Mouse (Mus musculus) heart, embryonic 16.5 days (tissue): ENCODE data around the gene Gak. TPM values are rescaled to one million over a fixed set of nuclear protein-coding genes. Genes with fewer than 3 reads are reported as not detected.

Experiments used
- ATAC-seq: fragments of 200-750 bp; cut with Nextera tagmentation; replicated peaks from 2 replicates; pipeline ENCODE4 v1.8.0; 2017; ENCODE audit warnings: moderate number of reproducible peaks; ENCODE audit not compliant: insufficient read depth, low FRiP score; ENCODE audit errors: extremely low read depth
- H3K27ac ChIP-seq: fragments of 300-500 bp; sonication (generic); 2 replicates; pipeline ENCODE4 v1.5.1; 2014; ENCODE audit warnings: mild to moderate bottlenecking, low read length, control low read depth, moderate library complexity
- H3K27me3 ChIP-seq: fragments of 300-500 bp; sonication (generic); 2 replicates; pipeline ENCODE4 v1.6.1; 2014; ENCODE audit warnings: low read length, mixed read lengths; ENCODE audit not compliant: control insufficient read depth, insufficient read depth
- H3K36me3 ChIP-seq: fragments of 300-500 bp; sonication (generic); 2 replicates; pipeline ENCODE4 v1.6.1; 2014; ENCODE audit not compliant: control insufficient read depth, insufficient read depth
- H3K4me1 ChIP-seq: fragments of 300-500 bp; sonication (generic); 2 replicates; pipeline ENCODE4 v1.6.1; 2014; ENCODE audit warnings: low read length, mixed read lengths; ENCODE audit not compliant: control insufficient read depth, insufficient read depth
- H3K4me2 ChIP-seq: fragments of 300-500 bp; sonication (generic); 2 replicates; pipeline ENCODE4 v1.6.1; 2014; ENCODE audit warnings: low read depth, mild to moderate bottlenecking, control low read depth, low read length
- H3K4me3 ChIP-seq: fragments of 300-500 bp; sonication (generic); 2 replicates; pipeline ENCODE4 v1.5.1; 2014; ENCODE audit warnings: mild to moderate bottlenecking, control low read depth, low read length
- H3K9ac ChIP-seq: fragments of 300-500 bp; sonication (generic); 2 replicates; pipeline ENCODE4 v1.6.1; 2014; ENCODE audit warnings: low read length, control low read depth
- H3K9me3 ChIP-seq: fragments of 300-500 bp; sonication (generic); replicated peaks from 2 replicates; pipeline ENCODE4 v1.6.1; 2016; ENCODE audit warnings: low read length; ENCODE audit not compliant: control insufficient read depth
- WGBS: fragments of 180-500 bp; shearing (Covaris S2); extraction: QIAGEN DNeasy Blood & Tissue Kit; methylation state at CpG from one replicate; pipeline ENCODE4 v1.1.7; 2014; 5-methylcytosine and 5-hydroxymethylcytosine counted together
- polyA plus RNA-seq: library from polyadenylated mRNA; unstranded; fragments of >200 nt; fragmentation: Nextera tagmentation; extraction: Ambion mirVana; gene quantifications from 2 replicates; pipeline ENCODE4 v1.2.1, GENCODE M21; 2015

The Gak gene
- polyA plus RNA-seq, 1 experiment from 2014 or later = 32.3 TPM

DNA sequence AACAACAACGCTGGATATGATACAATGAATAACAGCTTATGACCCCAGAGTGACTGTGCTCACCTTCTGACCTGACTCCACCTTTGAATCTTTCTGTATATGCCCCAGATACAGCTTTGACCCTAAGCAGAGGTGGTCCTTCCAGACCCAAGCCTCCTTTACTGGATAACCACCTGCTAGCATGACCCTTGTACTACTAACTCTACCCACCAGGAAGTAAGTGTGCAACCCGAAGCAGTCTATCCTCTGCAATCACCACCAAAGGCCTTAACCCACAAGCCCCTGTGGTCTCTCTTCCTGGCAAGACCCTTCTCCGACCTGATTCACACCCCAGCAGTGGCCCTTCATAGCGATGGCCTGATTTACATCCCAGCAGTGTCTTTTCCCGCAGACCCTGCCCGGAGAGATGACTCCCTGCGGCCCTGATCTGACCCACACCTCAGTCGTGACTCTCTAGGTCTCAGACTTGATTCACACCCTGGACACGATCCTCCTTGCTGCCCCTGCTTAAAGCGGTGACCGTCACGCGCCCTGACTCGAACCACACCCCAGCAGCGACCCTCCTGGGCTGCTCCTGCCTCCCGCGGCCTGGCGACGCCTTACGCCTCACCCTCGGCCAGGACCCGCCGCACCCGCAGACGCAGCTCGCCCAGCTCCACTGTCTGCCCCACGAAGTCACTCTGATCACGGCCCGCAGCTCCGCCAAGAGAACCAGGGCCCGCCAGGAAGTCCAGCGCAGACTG is 493 bp downstream of the Gak start:
- peak overlapping the region; percentile 92 for H3K27ac ChIP-seq
- H3K27me3 ChIP-seq = no peaks in the 10 kb centered on the region
- peak overlapping the region; percentile 99 for H3K9ac ChIP-seq
- peak overlapping the region; percentile 82 for H3K4me2 ChIP-seq
- H3K36me3 ChIP-seq = peaks cover 7% of the 10 kb centered on the region
- H3K4me1 ChIP-seq = peaks cover 25% of the 10 kb centered on the region
- H3K9me3 ChIP-seq = no peaks in the 10 kb centered on the region
- peak; percentile 76 for ATAC-seq
- 1% methylated on average over 32 of the region's 32 CpGs for WGBS
- peak overlapping the region; percentile 99 for H3K4me3 ChIP-seq

DNA sequence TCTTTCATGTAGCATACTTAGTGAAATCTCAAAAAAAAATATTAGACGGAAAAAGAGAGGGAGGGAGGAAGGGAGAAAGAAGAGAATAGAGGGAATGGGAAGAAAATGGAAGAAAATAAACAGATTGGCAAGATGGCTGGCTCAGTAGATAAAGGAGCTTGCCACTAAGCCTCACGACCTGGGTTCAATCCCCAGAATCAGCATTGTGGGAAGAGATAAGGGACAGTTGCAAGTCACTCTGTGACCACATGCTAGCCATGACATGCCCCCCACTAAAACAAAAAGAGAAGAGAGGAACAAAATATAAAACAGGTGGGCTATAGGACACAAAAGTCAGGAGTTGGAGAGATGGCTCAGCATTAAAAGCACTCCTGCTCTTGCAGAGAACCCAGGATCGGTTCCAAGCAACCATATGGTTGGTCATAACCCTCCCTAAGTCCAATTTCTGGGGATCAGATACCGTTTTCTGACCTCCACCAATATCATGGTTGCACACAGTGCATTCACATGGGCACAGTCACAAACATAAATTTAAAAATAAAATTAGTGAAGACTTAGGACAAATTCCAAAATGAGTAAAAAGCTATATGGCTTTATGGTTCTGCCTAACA is 3.4 kb downstream of the Gak start:
- no peak for ATAC-seq
- WGBS = 76% methylated on average over 4 of the region's 4 CpGs
- no peak overlapping the region for H3K4me2 ChIP-seq
- H3K27me3 ChIP-seq = no peaks in the 10 kb centered on the region
- peaks cover 32% of the 10 kb centered on the region for H3K4me1 ChIP-seq
- H3K27ac ChIP-seq = no peak overlapping the region
- no peak overlapping the region for H3K4me3 ChIP-seq
- no peak overlapping the region for H3K9ac ChIP-seq
- peaks cover 27% of the 10 kb centered on the region for H3K36me3 ChIP-seq
- H3K9me3 ChIP-seq = no peaks in the 10 kb centered on the region

DNA sequence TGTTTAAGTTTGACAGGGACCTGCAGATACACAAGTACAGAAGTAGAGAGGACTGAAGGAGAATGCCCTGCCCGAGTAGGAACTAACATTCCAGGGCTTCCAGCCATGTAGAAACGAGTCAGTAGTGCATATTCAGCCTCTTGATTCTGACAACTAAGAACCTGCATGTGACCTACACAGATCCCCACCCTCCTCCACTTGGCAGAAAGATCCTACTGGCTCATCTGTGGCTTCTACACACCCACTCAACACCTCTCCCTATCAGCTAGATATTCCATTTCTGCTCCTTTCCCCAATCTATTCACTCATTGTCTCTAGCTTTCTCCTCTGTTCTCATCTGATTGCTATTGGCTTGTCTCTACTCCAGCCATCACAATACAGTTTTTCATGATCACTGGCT is 7.7 kb downstream of the Gak start:
- 41% methylated on average over 2 of the region's 2 CpGs for WGBS
- peak overlapping the region; percentile 19 for H3K27ac ChIP-seq
- H3K9me3 ChIP-seq = no peaks in the 10 kb centered on the region
- H3K4me3 ChIP-seq = no peak overlapping the region
- no peaks in the 10 kb centered on the region for H3K27me3 ChIP-seq
- no peak overlapping the region for H3K9ac ChIP-seq
- peak; percentile 41; the same call in 1 of the 2 replicates for ATAC-seq
- H3K4me1 ChIP-seq = peaks cover 8% of the 10 kb centered on the region
- peaks cover 41% of the 10 kb centered on the region for H3K36me3 ChIP-seq
- H3K4me2 ChIP-seq = no peak overlapping the region

DNA sequence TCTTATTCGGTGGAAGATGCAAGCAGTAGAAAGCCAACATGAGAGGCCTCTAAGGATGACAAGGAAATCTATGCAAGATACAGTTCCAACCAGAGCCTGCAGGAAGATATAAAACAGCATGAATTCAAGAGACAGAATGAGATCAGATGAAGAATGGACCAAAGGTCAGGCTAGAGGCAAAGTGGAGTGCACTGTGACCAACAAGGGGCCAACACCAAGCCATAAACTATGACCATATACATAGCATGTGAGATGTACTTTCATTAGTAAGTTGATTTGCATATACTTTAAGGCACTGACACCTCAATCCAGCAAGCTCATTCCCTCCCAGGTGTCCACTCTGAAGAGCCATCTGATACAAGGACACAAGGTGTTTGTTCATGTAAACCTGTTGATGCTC is 19.1 kb downstream of the Gak start:
- 89% methylated on average over 1 of the region's 1 CpGs for WGBS
- H3K27me3 ChIP-seq = no peaks in the 10 kb centered on the region
- no peak overlapping the region for H3K4me3 ChIP-seq
- no peaks in the 10 kb centered on the region for H3K9me3 ChIP-seq
- H3K9ac ChIP-seq = no peak overlapping the region
- no peak for ATAC-seq
- H3K4me1 ChIP-seq = no peaks in the 10 kb centered on the region
- peaks cover 67% of the 10 kb centered on the region for H3K36me3 ChIP-seq
- H3K4me2 ChIP-seq = no peak overlapping the region
- H3K27ac ChIP-seq = no peak overlapping the region

DNA sequence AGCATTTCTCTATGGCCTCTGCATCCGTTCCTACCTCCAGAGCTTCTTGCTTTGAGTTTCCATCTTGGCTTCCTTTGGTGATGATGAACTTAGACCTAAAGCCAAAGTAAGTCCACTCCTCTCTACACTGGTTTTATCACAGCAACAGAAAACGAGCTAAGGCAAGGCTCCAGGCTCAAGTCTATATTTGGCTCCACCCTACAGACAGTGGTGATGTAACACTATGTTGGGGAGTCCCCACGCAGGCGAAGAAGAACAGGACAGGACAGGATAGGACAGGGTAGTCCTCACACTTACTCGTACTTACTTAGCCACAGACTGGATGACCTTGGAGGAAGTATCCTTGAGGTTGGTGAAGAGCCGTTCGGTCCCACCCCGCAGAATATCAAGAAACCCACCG is 27.0 kb downstream of the Gak start:
- 84% methylated on average over 9 of the region's 9 CpGs for WGBS
- H3K36me3 ChIP-seq = peaks cover 78% of the 10 kb centered on the region

DNA sequence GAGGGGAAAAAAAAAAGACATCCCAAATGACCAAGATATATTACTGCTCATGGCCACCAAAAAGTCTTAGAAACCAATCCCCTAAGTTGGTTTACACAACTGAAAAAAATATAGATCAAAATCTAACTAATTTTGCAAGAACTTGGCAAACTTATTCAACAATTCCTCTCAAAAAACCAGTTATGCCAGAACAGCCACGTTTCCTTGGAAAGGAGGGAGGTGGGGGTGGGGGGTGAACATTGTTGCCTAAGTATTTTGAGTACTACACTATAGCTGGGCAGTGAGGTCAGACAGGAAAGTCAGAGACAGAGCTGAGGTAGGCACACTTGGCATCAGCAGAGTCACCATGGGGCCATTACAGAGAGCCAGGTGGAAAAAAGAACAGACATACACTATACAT is 29.6 kb downstream of the Gak start:
- Histone ChIP-seq H3K27me3 (no peaks in the 10 kb centered on the region), H3K27ac (no peak overlapping the region), H3K4me1 (no peaks in the 10 kb centered on the region), H3K4me2 (no peak overlapping the region), H3K4me3 (no peak overlapping the region), H3K9me3 (no peaks in the 10 kb centered on the region), H3K36me3 (peaks cover 79% of the 10 kb centered on the region), H3K9ac (no peak overlapping the region)
- ATAC-seq = no peak
- 71% methylated on average over 1 of the region's 1 CpGs for WGBS

More for the DNA sequence above, 27.0 kb downstream of the Gak start:
- no peak overlapping the region for H3K9ac ChIP-seq
- H3K4me2 ChIP-seq = no peak overlapping the region
- H3K27me3 ChIP-seq = no peaks in the 10 kb centered on the region
- H3K27ac ChIP-seq = no peak overlapping the region
- no peak overlapping the region for H3K4me3 ChIP-seq
- no peak for ATAC-seq
- H3K9me3 ChIP-seq = no peaks in the 10 kb centered on the region
- H3K4me1 ChIP-seq = no peaks in the 10 kb centered on the region

DNA sequence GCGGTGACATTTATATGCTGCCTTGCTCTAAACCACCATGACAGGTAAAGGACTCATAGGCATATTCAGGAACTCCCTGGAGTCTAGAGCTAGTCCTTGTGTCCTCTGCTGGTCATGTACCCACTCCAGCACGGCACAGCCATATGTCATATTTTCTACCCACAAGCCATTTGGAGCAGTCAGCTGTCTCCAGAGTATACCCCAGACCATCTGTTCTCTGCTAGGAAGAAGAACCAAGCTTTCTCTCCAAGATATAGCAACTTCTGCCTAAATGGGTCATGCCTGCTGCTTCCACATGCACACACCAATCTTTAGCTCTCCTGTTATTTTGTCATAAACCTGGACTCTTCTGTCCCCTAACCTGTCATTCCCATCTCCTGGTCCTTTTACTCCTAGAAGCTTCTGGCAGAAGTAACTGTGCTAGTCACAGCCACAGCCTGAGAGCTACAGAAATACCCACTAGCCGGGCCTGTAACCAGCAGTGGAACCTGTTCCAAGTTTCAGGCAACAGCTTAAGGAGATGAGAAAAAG is 48.1 kb downstream of the Gak start:
- Histone ChIP-seq H3K4me2 (no peak overlapping the region), H3K36me3 (peaks cover 63% of the 10 kb centered on the region), H3K27ac (no peak overlapping the region), H3K4me3 (no peak overlapping the region), H3K27me3 (no peaks in the 10 kb centered on the region), H3K9ac (no peak overlapping the region), H3K9me3 (no peaks in the 10 kb centered on the region), H3K4me1 (no peaks in the 10 kb centered on the region)
- no peak for ATAC-seq
- 89% methylated on average over 3 of the region's 3 CpGs for WGBS

DNA sequence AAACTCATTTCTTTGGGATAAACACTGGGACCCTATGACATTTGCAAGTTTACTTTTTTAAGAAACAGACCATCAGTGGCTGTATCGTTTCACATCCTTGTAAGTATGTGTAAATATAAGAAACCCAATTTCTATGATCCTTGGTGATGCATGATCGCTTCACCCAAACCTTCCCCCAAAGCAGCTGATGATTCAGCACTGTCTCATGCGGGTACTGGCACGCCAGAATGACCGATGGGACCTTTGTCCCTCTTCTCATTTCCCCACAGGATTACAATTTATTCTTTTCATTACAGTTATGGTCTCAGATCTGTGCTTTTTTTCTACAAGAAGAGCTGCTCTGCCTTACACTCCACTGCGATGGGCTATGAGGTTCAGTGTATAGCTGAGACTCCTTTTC is 56.5 kb downstream of the Gak start:
- no peak for ATAC-seq

DNA sequence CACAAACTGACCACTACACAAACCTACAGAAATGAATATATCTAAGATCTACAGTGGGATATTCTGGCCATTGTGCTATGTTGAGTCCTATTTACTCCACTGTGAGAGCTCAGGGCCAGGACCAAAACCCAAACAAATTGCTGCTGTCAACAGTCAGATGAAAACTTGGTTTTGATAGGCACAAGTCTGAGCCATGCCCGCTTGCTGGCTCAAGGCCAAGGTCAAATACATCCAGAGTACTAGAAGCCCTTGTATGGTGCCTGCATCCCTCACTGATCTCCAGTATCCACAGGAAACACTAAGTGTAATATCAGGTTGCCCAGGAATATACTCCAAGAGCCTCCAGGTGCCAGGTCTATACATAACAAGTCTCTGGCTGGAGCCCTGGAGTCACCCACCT is 58.6 kb downstream of the Gak start:
- H3K4me1 ChIP-seq = no peaks in the 10 kb centered on the region
- 70% methylated on average over 1 of the region's 1 CpGs for WGBS
- H3K36me3 ChIP-seq = peaks cover 59% of the 10 kb centered on the region

More for the DNA sequence above, 56.5 kb downstream of the Gak start:
- no peaks in the 10 kb centered on the region for H3K4me1 ChIP-seq
- H3K4me3 ChIP-seq = no peak overlapping the region
- H3K9me3 ChIP-seq = no peaks in the 10 kb centered on the region
- no peaks in the 10 kb centered on the region for H3K27me3 ChIP-seq
- no peak overlapping the region for H3K27ac ChIP-seq
- peaks cover 69% of the 10 kb centered on the region for H3K36me3 ChIP-seq
- H3K9ac ChIP-seq = no peak overlapping the region
- 94% methylated on average over 6 of the region's 6 CpGs for WGBS
- no peak overlapping the region for H3K4me2 ChIP-seq

More for the DNA sequence above, 58.6 kb downstream of the Gak start:
- Histone ChIP-seq H3K27ac (no peak overlapping the region), H3K4me2 (no peak overlapping the region), H3K9ac (no peak overlapping the region), H3K4me3 (no peak overlapping the region), H3K27me3 (no peaks in the 10 kb centered on the region), H3K9me3 (no peaks in the 10 kb centered on the region)
- ATAC-seq = no peak
